Mouse (Mus musculus): ENCODE measurements around the gene Ercc2.

The Ercc2 gene

DNA sequence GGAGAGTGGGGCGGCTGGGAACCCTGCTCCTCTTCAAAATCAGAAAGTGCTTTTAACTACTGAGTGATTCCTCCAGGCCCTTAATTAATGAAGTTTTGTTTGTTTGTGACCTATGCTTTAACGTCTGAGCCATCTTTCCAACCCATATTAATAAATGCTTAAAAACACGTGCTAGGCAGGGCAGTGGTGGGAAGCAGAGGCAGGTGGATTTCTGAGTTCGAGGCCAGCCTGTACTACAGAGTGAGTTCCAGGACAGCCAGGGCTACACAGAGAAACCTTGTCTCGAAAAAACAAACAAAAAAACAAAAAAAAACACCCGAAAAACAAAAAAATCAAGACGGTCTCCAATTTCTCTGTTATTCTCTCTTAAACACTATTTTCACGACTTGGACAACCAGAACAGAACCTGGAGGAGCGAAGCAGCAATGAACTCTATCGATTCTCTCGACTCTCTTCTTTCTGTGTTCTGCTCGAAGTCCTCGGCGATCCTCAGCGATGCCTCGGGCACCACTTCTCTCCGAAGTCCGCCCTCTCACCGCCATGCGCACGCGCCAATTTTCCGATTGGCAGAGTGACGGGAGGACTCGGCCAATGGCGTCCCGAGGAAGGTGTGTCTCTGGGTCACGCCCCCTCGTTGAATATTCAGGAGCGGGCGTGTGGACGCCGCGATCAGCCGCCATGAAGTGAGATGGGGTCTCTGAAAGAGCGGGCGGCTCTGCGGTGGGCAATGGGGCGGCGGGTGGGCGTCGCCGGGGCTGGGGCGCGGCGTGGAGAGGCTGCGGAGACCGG lies at the start of gene Ercc2:
Gene Ercc2 (plus strand): TSS at position 634 of the 789 bp plus-strand sequence.
- in situ Hi-C loops (cut with MboI, MseI): no loop called here

DNA sequence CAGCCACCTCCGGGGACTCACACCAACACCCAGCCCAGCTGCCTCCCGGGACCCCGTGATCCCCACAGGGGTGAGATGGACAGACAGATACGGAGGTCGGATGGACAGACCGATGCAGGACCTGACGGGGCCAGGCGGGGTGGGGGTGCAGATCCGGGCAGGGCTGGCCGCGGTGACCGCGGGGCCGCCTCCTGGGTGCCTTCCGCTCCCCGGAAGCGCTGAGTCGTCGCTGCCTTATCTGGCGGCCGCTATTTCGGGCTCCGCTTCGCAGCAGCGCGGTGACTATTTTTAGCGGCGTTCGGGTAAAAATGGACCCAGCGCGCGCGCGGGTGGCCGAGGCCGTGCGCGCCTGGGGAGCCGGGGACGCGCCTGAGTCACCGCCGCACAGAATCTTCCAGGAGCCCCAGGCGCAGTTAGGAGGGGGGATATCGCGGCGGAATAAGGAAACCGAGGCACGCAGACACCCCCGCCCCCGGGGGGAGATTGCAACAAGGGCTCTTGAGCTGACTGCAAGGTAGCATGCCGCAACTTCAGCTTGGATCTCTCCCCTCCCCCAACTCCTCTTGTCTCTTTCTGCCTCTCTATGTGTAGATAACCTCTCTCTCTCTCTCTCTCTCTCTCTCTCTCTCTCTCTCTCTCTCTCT lies 49.0 kb upstream of the Ercc2 start:
- in situ Hi-C loops (cut with MboI, MseI): no loop called here

DNA sequence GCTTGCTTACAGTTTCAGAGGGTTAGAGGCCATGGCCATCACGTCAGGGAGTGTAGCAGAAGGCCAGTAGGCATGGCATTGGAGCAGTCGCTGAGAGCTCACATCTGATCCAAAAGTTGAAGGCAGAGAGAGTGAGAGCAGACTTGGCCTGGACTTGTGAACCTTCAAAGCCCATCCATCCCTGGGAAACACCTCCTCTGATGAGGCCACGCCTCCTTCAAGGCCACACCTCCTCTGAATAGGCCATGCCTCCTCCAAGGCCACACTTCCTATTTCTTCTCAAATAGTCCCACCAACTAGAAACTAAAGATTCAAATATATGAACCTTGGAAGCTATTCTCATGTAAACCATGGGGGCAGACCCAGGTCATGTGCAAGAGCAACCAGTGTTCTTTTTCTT lies 46.2 kb upstream of the Ercc2 start:
- in situ Hi-C loops (cut with MboI, MseI): no loop called here

DNA sequence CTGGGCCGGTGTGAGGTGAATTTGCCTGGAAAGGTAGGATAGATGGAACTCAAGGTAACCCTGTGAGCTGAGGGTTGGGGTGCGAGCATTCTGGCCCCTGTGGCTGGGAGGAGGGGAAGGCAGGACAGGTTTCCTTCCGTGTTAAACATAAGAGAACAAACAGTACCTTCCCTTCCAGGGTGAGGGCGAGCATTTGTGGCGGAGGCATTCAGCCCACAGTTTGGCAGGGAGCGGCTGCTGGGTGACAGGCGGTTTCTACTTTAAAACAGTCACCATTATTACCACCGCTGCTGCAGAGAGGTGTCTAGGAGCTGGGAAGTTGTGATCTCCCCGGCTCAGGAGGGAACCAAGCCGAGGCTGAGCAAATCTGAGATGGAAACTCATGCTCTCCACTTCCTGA lies 44.7 kb upstream of the Ercc2 start:
- in situ Hi-C loops (cut with MboI, MseI): no loop called here

DNA sequence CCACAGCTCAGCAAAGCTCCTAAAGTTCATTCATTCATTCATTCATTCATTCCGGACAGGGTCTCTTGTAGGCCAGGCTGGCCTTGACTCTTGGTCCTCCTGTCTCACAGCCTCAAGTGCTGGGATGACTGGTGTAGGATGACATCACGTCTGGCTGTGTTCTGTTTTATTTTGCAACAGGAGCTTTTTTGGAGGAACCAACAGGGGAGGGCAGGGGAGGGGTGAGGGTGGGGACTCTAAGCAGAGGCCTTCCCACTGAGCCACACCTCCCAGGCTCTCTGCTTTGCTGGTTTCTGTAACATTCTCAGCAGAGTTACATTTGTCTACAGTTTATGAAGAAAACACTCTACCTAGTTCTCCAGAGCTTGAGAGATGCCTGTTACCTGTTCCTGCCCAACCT lies 43.8 kb upstream of the Ercc2 start:
- in situ Hi-C loops (cut with MboI, MseI): no loop called here

DNA sequence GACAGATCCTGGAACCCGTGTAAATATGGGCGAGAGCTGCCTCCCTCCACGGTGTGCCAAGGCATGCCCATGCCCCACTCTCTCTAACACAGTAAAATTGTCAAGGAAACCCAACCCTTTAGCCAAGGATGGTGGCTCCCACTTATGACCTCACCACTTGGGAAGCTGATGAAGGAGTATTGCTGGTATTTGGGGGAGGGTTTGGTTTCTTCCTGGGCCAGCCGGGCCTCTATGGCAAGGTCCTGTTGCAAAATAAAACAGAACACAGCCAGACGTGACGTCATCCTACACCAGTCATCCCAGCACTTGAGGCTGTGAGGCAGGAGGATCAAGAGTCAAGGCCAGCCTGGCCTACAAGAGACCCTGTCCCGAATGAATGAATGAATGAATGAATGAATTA lies 43.2 kb upstream of the Ercc2 start:
- in situ Hi-C loops (cut with MboI, MseI): no loop called here

DNA sequence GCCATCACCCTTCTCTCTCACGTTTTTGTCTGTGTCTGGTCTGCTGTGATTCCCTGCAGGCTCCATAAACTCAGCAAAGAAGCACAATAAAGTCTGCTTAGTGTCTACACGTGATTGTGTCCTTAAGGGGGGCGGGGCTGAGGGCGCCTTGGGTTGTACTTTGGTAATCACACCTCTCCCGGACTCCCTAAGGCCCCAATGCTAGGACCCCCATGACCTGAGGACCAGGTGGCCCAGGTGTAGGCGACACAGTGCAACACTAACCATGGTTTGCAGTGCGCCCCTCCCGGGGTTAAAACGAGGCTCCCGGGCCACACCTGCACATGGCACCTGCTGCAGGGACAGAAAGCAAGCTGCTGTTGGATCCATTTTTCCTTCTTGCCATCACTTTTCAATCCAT lies 40.6 kb upstream of the Ercc2 start:
- in situ Hi-C loops (cut with MboI, MseI): loop anchor here (5.0 kb wide), 1 partner anchor 34 kb away; no protein-coding TSS in a partner anchor

DNA sequence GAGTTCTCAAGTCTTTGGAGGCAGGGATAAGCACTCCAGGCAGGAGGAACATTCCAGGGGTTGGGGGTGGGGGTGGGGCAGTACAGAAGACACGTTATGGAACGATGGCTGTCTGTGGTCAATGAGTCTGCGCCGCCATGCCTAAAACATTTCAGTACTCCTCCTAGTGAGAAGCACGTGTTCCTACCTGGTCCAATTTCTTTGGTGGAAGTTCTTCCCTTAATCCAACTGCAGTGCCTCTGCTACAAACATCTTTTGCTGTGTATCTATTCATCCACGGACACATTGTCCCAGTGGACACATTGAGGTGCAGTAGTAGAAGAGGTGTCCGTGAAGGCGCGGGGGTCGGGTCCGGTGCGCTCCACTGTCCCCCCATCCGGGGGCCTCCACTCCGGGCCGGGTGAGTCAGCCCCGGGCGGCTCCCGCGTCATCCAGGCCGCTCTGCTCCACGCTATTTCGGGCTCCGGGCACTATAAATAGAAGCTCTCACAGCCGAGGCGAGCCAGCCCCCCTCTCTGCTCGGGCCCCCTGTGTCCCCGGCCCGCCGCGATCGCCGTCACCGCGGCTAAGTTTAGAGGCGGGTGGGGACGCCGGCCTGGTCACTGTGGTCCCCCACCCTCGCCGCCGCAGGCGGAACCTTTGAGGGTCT lies 39.9 kb upstream of the Ercc2 start:
- in situ Hi-C loops (cut with MboI, MseI): loop anchor here (5.0 kb wide), 1 partner anchor 35 kb away; no protein-coding TSS in a partner anchor

DNA sequence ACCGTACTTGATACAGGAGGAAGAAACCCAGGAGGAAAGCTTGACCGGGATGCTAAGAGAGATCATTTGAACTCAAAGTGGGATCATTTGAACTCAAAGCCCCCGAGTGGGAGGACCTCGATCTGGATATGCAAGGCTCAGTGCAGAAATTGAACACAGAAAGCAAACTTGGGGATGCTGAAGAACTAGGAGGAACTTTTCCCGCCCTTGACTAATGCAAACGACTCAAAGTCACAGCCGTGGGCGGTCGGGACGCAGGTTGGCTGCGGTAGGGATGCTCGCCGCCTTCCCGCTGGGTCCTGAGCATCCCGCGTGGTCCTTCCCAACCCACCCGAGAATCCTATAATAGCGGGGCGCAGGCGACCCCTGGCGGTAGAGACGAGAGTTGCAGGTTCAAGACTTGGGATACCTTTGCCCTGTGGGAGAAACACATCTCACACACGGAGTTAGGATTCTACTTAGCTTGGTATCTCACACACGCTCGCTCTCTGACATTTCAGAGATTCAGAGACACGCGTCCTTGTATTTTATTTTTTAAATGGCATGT lies 39.3 kb upstream of the Ercc2 start:
- in situ Hi-C loops (cut with MboI, MseI): loop anchor here (5.0 kb wide), 1 partner anchor 35 kb away; no protein-coding TSS in a partner anchor

DNA sequence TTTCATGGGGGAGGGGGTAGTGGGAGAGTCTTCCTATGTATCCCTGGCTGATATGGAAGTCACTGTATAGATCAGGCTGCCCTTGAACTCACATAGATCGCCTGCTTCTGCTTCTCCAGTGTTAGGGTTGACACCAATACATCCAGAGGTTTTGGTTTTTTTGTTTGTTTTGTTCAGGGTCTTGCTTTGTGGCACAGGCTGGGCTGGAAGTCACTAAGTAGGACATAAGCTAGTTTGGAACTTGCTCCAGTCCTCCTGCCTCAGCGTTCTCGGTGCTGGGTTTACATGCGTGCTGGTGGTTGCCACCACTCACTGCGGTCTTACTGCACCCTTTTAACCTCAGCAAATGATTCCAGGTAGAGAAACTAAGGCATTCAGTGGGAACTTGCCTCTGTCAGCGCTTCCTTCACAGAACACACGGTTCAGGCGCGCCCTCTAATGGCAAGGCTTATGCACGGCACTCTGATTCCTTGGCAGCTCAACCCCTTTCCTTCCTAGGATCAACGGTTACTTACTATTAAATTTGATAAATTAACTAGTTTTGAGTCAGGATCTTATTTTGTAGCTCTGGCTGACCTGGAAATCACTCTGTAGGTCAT lies 38.5 kb upstream of the Ercc2 start:
- in situ Hi-C loops (cut with MboI, MseI): loop anchor here (5.0 kb wide), 1 partner anchor 36 kb away; no protein-coding TSS in a partner anchor

DNA sequence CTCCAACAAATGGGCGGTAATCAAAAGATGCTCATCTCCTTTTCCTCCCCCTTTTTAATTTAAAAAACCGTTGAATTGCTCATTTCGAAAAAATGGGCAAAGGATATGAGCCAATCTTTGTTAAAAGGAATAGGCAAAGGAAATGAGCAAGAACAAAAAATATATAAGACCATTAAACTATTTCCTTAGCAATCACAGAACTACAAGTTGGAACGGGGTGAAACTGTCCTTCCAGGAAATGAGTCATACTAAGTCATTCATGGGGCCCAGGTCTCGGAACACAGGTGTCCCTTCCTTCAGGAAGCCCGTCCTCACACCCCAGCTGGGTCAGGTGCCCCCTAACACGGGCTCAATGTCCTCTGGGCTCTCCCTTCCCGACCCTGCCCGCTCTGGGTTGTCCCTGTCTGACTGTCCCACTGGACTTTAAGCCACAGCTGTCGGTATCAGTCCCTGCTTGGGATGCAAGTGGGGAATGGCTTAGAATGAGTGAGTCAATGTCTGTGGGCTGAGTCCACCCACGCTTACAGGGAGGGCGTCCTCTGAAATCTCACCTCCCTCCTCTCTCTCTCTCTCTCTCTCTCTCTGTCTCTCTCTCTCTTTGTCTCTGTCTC lies 37.5 kb upstream of the Ercc2 start, which contains the start of gene Ercc1:
Gene Ercc1 (plus strand): TSS at position 542 of the 611 bp plus-strand sequence.
- in situ Hi-C loops (cut with MboI, MseI): loop anchor here (5.0 kb wide), 1 partner anchor 37 kb away; no protein-coding TSS in a partner anchor

DNA sequence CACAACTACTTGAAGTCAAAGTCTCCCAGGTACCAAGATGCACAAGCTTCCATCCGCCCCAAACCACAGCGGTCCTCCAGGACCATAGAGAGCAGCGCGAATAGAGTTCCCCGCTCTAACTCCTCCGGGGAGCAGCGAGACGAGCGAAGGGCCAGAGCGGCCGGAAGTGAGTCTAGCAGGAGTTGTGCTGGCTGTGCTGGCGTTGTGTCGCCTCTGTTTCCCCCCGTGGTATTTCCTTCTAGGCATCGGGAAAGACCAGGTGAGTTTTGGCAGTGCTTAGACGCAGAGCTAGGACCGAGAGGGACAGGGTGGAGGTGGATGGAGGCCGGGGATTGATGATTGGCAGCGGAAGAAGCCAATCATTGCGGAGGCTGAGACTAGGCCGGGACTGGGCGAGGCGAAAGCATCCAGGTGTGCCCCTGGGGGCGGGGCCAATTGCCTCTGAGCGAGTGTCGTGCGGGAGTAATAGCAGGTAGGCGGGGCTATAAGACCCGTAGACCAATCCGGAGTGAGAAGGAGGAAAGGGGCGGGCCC lies 36.8 kb upstream of the Ercc2 start:
- in situ Hi-C loops (cut with MboI, MseI): loop anchor here (5.0 kb wide), 1 partner anchor 38 kb away; no protein-coding TSS in a partner anchor

DNA sequence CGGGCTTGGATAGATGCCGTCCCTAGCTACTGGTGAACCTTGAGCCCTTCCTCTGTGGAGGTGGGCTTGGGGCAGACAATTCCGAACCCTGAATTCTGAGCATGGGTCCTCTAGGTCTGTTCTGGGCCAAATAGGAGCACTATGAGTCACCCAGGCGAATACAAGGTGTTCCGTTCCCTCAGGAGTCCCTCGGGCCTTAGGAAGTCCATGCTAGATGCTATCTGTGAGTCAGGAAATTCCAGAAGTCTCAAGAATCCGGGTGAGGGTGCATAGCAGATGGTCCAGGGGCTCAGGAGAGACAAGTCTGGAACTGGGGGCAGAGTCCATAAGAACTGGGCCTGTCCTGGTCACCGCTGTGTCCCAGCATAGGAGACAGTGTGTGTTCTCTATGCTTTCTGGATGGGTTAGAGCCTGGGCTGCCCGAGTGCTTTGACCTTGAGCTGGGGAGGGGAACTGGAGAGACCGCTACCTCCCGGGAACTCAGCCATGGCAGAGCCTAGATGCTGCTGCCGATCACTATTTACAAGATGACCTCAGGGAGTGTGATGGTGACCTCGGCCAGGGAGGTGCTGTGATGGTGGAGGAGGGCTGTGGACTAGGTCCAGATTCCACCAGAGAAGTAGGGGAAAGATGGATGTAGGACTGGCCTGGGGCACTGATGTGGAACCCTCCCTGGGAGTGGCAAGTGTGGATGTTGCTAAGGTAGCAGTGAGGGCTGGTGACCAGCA lies 32.5 kb upstream of the Ercc2 start:
- in situ Hi-C loops (cut with MboI, MseI): no loop called here

DNA sequence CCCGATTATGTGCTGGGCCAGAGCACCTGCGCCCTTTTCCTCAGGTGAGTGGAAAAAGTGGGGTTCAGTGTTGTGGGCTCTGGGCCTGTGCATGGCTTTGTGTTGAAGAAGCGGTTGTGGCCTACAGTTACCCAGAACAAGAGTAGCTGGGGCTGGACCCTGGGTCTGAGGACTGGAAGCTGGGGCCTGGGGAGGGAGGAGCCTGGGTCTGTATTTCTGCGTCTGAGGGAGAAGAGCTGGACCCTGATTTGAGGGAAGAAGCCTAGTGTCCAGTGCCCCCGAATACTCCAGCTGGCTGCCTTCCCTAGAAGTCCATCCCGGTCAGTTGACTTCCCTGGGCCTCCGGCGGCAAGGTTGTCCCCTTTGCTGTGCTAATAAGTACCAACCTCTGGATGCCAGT lies 31.6 kb upstream of the Ercc2 start:
- in situ Hi-C loops (cut with MboI, MseI): no loop called here

DNA sequence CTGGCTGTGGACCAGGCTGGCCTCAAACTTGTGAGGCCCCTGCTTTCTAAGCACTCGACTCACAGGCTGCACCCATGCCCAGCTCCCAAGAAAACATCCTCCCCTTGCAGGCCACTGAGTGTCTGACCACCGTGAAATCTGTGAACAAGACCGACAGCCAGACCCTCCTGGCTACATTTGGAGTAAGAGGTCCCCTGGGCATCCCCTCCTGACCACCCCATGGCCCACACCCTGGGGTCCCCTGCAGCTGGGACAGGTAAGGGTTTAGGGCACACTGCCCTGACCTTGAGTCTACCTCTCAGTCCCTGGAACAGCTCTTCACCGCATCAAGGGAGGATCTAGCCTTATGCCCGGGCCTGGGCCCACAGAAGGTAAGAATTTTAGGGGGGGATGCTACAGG lies 26.8 kb upstream of the Ercc2 start:
- in situ Hi-C loops (cut with MboI, MseI): no loop called here

DNA sequence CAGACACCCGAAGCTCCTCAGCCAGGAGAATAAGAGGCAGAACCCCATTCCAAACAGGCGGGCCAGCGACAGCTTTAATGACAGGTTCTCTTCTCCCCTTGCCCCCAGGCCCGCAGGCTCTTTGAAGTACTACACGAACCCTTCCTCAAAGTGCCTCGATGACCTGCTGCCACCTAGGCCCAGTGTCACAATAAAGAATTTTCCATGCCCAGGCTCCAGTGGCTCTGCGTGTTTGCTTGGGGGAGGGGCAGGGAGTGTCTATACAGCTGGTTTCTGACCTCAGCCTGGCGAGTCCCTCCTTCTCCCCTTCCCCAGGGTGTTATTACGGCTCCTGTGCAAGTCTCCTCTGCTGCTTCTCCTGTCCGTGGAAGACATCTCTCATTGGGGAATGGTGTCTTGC lies 25.5 kb upstream of the Ercc2 start:
- in situ Hi-C loops (cut with MboI, MseI): no loop called here

DNA sequence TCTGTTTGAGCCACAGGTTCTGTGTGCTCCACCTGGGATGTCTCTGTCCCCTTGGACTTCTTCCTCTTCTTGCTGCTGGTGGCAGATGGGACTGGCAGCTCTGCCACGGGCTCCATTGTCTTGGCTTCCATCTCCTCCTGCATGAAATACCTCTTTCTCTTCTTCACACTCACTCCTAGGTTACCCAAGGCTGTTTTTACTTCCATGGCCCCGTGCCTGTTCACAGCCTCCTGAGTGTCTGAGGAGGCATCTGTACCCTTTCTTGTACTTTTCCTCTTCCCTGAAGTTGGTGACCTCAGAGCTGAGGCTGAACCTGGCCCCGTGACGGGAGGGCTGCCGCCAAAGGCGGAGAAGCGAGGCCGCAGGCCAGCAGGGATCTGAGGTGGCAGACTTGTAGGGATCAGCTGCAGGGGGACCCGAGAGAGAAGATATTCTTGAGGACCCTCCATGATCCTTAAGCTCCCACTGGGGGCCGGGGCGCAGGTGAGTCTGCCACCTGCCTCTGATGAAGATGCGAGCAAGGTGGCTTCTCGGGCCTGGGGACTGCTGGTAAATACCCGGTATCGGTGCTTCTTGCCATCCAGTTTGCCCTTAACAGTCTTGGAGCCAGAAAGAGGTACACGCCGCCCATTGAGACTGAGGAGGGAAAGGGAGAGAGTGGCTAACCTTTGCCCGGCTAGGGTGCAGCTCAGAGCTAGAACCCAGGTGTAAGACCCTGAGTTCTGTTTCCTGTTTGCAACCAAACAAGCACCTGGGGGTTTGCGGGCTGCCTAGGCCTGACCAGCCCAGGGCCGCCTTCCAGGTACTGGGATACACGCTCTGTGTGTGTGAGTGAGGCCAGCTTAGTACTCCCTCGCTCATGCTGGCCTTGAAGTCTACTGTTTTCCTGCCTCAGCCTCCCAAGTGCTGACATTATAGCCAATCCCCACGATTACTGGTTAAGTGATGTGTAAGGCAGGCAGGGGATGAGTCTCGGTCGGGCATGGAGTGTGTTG lies 24.1 kb upstream of the Ercc2 start:
- in situ Hi-C loops (cut with MboI, MseI): no loop called here

DNA sequence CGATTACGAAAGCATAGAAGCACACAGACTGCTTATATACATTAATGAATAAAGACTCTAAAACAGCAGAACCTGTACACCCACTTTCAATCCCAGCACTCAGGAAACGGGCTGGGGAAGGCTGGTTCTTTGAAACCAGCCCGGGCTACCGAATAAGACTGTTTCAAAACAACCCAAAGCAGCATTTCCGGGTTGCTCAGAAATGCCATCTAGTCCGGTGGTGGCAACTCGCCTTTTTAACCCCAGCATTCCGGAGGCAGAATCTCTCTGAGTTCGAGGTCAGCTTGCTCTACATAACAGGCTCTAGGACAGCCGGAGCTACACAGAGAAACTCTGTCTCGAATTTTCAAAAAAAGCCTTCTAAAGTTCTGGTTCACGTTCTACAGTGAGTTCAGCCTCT lies 23.2 kb upstream of the Ercc2 start:
- in situ Hi-C loops (cut with MboI, MseI): no loop called here

DNA sequence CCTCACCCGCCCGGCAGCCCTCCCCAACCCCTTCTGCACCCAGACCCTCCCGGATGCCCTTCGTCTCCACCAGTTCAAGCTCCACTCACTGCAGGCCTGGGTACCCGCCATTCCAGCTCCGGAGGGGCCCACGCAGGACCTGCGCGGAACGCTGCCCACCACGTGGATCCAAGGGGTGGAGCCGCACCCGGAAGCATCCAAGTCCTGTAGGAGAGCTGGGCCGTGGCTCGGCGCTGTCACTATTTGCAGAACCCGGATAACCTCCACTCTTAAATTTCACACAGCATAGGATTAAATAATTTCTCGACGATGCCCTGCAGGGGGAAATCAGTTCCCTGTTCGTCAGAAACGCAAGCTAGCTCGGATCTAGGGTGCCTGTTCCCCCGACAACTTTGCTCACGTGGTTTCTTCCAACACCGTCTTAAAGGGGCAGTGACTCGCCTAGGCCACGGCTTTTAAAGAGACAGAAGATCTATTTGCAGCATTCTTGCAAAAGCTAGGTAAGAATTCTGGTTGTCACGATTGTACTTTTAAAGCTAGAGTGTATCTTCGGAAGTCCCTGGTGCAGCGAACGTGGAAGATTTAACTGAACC lies 22.4 kb upstream of the Ercc2 start, which contains the start of the genes Cd3eap and Ppp1r13l:
Gene Cd3eap (minus strand): TSS at position 185 of the 593 bp plus-strand sequence.
Gene Ppp1r13l (plus strand): TSS at position 451 of the 593 bp plus-strand sequence.
- in situ Hi-C loops (cut with MboI, MseI): no loop called here
